Mouse (Mus musculus): ENCODE data around the gene Kcnmb2. TPM values are rescaled to one million over a fixed set of nuclear protein-coding genes. Genes with fewer than 3 reads are reported as not detected.

Kcnmb2 gene
- total RNA-seq, 2 experiments from 2014 or later = 0.15 to 0.28 TPM

- intact Hi-C loops (cut with DNase I) = no loop called here
- no peak for DNase-seq
Observed at GRCm38 (mm10) chr3:32011566-32011965, 109.3 kb downstream of the Kcnmb2 start.

GRCm38 (mm10) chr3:32012205-32012931 lies 110.1 kb downstream of the Kcnmb2 start:
- DNase-seq = no peak

GRCm38 (mm10) chr3:32020981-32021380 lies 118.7 kb downstream of the Kcnmb2 start:
- intact Hi-C loops (cut with DNase I) = no loop called here
- DNase-seq = no peak

More at GRCm38 (mm10) chr3:32012205-32012931, 110.1 kb downstream of the Kcnmb2 start:
- intact Hi-C loops (cut with DNase I) = no loop called here

GRCm38 (mm10) chr3:32029375-32030050 lies 127.2 kb downstream of the Kcnmb2 start:
- intact Hi-C loops (cut with DNase I) = no loop called here
- no peak for DNase-seq

GRCm38 (mm10) chr3:32032381-32032780 lies 130.1 kb downstream of the Kcnmb2 start:
- intact Hi-C loops (cut with DNase I) = no loop called here
- no peak for DNase-seq

- intact Hi-C loops (cut with DNase I) = no loop called here
- no peak for DNase-seq
Observed at GRCm38 (mm10) chr3:32043814-32044213, 141.5 kb downstream of the Kcnmb2 start.

GRCm38 (mm10) chr3:32048777-32049176 lies 146.5 kb downstream of the Kcnmb2 start:
- intact Hi-C loops (cut with DNase I) = no loop called here
- no peak for DNase-seq

- no peak for DNase-seq
- intact Hi-C loops (cut with DNase I) = no loop called here
Observed at GRCm38 (mm10) chr3:32052596-32052995, 150.3 kb downstream of the Kcnmb2 start.

- intact Hi-C loops (cut with DNase I) = no loop called here
- no peak for DNase-seq
Observed at GRCm38 (mm10) chr3:32053610-32054241, 151.4 kb downstream of the Kcnmb2 start.

GRCm38 (mm10) chr3:32059888-32060656 lies 157.8 kb downstream of the Kcnmb2 start:
- no peak for DNase-seq
- intact Hi-C loops (cut with DNase I) = no loop called here

- no peak for DNase-seq
- intact Hi-C loops (cut with DNase I) = no loop called here
Observed at GRCm38 (mm10) chr3:32062685-32063084, 160.4 kb downstream of the Kcnmb2 start.

GRCm38 (mm10) chr3:32063312-32063711 lies 161.0 kb downstream of the Kcnmb2 start:
- DNase-seq = no peak
- intact Hi-C loops (cut with DNase I) = no loop called here

GRCm38 (mm10) chr3:32067004-32067935 lies 165.0 kb downstream of the Kcnmb2 start:
- intact Hi-C loops (cut with DNase I) = no loop called here

GRCm38 (mm10) chr3:32073881-32074280 lies 171.6 kb downstream of the Kcnmb2 start:
- DNase-seq = no peak
- intact Hi-C loops (cut with DNase I) = no loop called here

More at GRCm38 (mm10) chr3:32067004-32067935, 165.0 kb downstream of the Kcnmb2 start:
- DNase-seq = no peak

GRCm38 (mm10) chr3:32088762-32089161 lies 186.5 kb downstream of the Kcnmb2 start:
- no peak for DNase-seq

GRCm38 (mm10) chr3:32101391-32101790 lies 199.1 kb downstream of the Kcnmb2 start:
- no peak for DNase-seq

More at GRCm38 (mm10) chr3:32088762-32089161, 186.5 kb downstream of the Kcnmb2 start:
- intact Hi-C loops (cut with DNase I) = no loop called here

GRCm38 (mm10) chr3:32119851-32120250 lies 217.5 kb downstream of the Kcnmb2 start:
- intact Hi-C loops (cut with DNase I) = no loop called here

More at GRCm38 (mm10) chr3:32101391-32101790, 199.1 kb downstream of the Kcnmb2 start:
- intact Hi-C loops (cut with DNase I) = no loop called here

GRCm38 (mm10) chr3:32121731-32122130 lies 219.4 kb downstream of the Kcnmb2 start:
- intact Hi-C loops (cut with DNase I) = no loop called here
- DNase-seq = no peak

More at GRCm38 (mm10) chr3:32119851-32120250, 217.5 kb downstream of the Kcnmb2 start:
- DNase-seq = no peak

GRCm38 (mm10) chr3:32125431-32125830 lies 223.1 kb downstream of the Kcnmb2 start:
- no peak for DNase-seq
- intact Hi-C loops (cut with DNase I) = no loop called here
